Mouse (Mus musculus): ENCODE data around the gene Dlgap1. TPM values are rescaled to one million over a fixed set of nuclear protein-coding genes. Genes with fewer than 3 reads are reported as not detected.

The Dlgap1 gene
- polyA plus RNA-seq, 2 experiments, result 4.6 to 4.7 TPM

DNA sequence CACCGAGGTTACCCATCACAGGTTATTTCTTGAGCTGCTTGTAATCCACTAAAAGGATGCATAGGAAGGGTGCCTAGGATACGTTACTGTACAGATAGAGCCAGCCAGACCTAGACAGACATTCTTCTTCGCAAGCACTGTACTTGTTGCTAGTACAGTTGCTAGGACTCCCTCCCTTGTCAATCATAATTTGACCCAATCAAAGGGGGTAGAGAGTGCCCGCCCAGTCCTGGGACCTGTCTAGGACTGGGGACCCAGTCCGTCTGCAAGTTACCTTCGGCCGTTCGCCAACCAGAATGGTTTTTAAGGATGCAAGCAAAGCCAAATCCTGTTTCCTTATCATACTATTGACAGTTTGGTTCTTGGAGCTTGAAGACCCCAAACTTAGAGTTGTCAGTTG lies 895.2 kb downstream of the Dlgap1 start:
- ATAC-seq (ENCODE audit: low FRiP score, low read depth), result no peak
- Histone ChIP-seq H3K27me3 (ENCODE audit: control insufficient read depth, insufficient read depth, low read length) (no peaks in the 10 kb centered on the region), H3K9ac (ENCODE audit: low read depth, low read length, severe bottlenecking) (no peak overlapping the region), H3K4me2 (replicated peaks; ENCODE audit: low read depth, low read length, severe bottlenecking) (no peak overlapping the region), H3K9me3 (ENCODE audit: control insufficient read depth, low read length) (no peaks in the 10 kb centered on the region), H3K36me3 (ENCODE audit: control insufficient read depth, insufficient read depth, low read length) (no peaks in the 10 kb centered on the region), H3K4me1 (ENCODE audit: control insufficient read depth, insufficient read depth, low read length) (no peaks in the 10 kb centered on the region), H3K4me3 (replicated peaks; ENCODE audit: low read length) (no peak overlapping the region), H3K27ac (replicated peaks; ENCODE audit: low read depth, low read length) (no peak overlapping the region)
- TF ChIP-seq POLR2A (IDR thresholded peaks at IDR 0.05; ENCODE audit: borderline replicate concordance, extremely low read depth, insufficient read depth, insufficient read length), result no peak
- DNase-seq (ENCODE audit: low spot score), result no peak
- WGBS, result 95% methylated on average over 8 of the region's 8 CpGs

DNA sequence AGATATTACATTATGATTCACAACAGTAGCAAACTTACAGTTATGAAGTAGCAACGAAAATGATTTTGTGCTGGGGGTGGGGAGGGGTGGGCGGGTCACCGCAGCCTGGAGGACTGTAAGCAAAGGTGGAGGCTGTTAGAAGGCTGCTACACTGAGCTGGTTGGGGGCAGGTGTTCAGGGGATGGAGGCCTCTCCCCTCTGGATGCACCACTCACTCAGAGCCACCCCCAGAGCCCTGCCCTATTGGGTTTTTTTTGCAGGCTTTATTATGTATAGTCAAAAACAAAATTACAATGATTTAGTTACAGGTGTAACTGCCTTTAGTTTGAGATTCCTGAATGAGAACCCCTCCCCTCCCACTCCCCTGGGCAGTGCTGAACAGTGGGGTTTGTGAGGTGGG lies 895.8 kb downstream of the Dlgap1 start:
- H3K27me3 ChIP-seq (ENCODE audit: control insufficient read depth, insufficient read depth, low read length), result no peaks in the 10 kb centered on the region
- TF ChIP-seq POLR2A (IDR thresholded peaks at IDR 0.05; ENCODE audit: borderline replicate concordance, extremely low read depth, insufficient read depth, insufficient read length), result no peak
- no peaks in the 10 kb centered on the region for H3K36me3 ChIP-seq (ENCODE audit: control insufficient read depth, insufficient read depth, low read length)
- no peaks in the 10 kb centered on the region for H3K4me1 ChIP-seq (ENCODE audit: control insufficient read depth, insufficient read depth, low read length)
- 78% methylated on average over 3 of the region's 3 CpGs for WGBS
- no peak for ATAC-seq (ENCODE audit: low FRiP score, low read depth)
- no peak overlapping the region for H3K9ac ChIP-seq (ENCODE audit: low read depth, low read length, severe bottlenecking)
- no peaks in the 10 kb centered on the region for H3K9me3 ChIP-seq (ENCODE audit: control insufficient read depth, low read length)
- no peak overlapping the region for H3K4me3 ChIP-seq (replicated peaks; ENCODE audit: low read length)
- no peak overlapping the region for H3K4me2 ChIP-seq (replicated peaks; ENCODE audit: low read depth, low read length, severe bottlenecking)
- DNase-seq (ENCODE audit: low spot score), result no peak
- no peak overlapping the region for H3K27ac ChIP-seq (replicated peaks; ENCODE audit: low read depth, low read length)

- H3K27me3 ChIP-seq (ENCODE audit: control insufficient read depth, insufficient read depth, low read length), result no peaks in the 10 kb centered on the region
- no peak for TF ChIP-seq POLR2A (IDR thresholded peaks at IDR 0.05; ENCODE audit: borderline replicate concordance, extremely low read depth, insufficient read depth, insufficient read length)
- ATAC-seq (ENCODE audit: low FRiP score, low read depth), result no peak
- H3K36me3 ChIP-seq (ENCODE audit: control insufficient read depth, insufficient read depth, low read length), result no peaks in the 10 kb centered on the region
- 74% methylated on average over 10 of the region's 10 CpGs for WGBS
- no peak for DNase-seq (ENCODE audit: low spot score)
- H3K4me2 ChIP-seq (replicated peaks; ENCODE audit: low read depth, low read length, severe bottlenecking), result no peak overlapping the region
- H3K9me3 ChIP-seq (ENCODE audit: control insufficient read depth, low read length), result no peaks in the 10 kb centered on the region
- no peak overlapping the region for H3K27ac ChIP-seq (replicated peaks; ENCODE audit: low read depth, low read length)
- H3K4me3 ChIP-seq (replicated peaks; ENCODE audit: low read length), result no peak overlapping the region
- H3K9ac ChIP-seq (ENCODE audit: low read depth, low read length, severe bottlenecking), result no peak overlapping the region
- H3K4me1 ChIP-seq (ENCODE audit: control insufficient read depth, insufficient read depth, low read length), result no peaks in the 10 kb centered on the region
These were observed 896.3 kb downstream of the Dlgap1 start for GRCm38 (mm10) chr17:70865060-70865604.

- no peak for DNase-seq (ENCODE audit: low spot score)
- no peak for TF ChIP-seq POLR2A (IDR thresholded peaks at IDR 0.05; ENCODE audit: borderline replicate concordance, extremely low read depth, insufficient read depth, insufficient read length)
- Histone ChIP-seq H3K9ac (ENCODE audit: low read depth, low read length, severe bottlenecking) (no peak overlapping the region), H3K27ac (replicated peaks; ENCODE audit: low read depth, low read length) (no peak overlapping the region), H3K4me2 (replicated peaks; ENCODE audit: low read depth, low read length, severe bottlenecking) (no peak overlapping the region), H3K4me1 (ENCODE audit: control insufficient read depth, insufficient read depth, low read length) (no peaks in the 10 kb centered on the region), H3K4me3 (replicated peaks; ENCODE audit: low read length) (no peak overlapping the region), H3K9me3 (ENCODE audit: control insufficient read depth, low read length) (no peaks in the 10 kb centered on the region), H3K36me3 (ENCODE audit: control insufficient read depth, insufficient read depth, low read length) (no peaks in the 10 kb centered on the region), H3K27me3 (ENCODE audit: control insufficient read depth, insufficient read depth, low read length) (no peaks in the 10 kb centered on the region)
- ATAC-seq (ENCODE audit: low FRiP score, low read depth), result no peak
- 87% methylated on average over 5 of the region's 5 CpGs for WGBS
These were observed 897.2 kb downstream of the Dlgap1 start for GRCm38 (mm10) chr17:70866029-70866428.

GRCm38 (mm10) chr17:70866538-70867114 lies 897.8 kb downstream of the Dlgap1 start:
- Histone ChIP-seq H3K9me3 (ENCODE audit: control insufficient read depth, low read length) (no peaks in the 10 kb centered on the region), H3K9ac (ENCODE audit: low read depth, low read length, severe bottlenecking) (no peak overlapping the region), H3K4me1 (ENCODE audit: control insufficient read depth, insufficient read depth, low read length) (no peaks in the 10 kb centered on the region), H3K27me3 (ENCODE audit: control insufficient read depth, insufficient read depth, low read length) (no peaks in the 10 kb centered on the region), H3K4me2 (replicated peaks; ENCODE audit: low read depth, low read length, severe bottlenecking) (no peak overlapping the region), H3K4me3 (replicated peaks; ENCODE audit: low read length) (no peak overlapping the region), H3K27ac (replicated peaks; ENCODE audit: low read depth, low read length) (no peak overlapping the region), H3K36me3 (ENCODE audit: control insufficient read depth, insufficient read depth, low read length) (no peaks in the 10 kb centered on the region)
- ATAC-seq (ENCODE audit: low FRiP score, low read depth), result no peak
- TF ChIP-seq POLR2A (IDR thresholded peaks at IDR 0.05; ENCODE audit: borderline replicate concordance, extremely low read depth, insufficient read depth, insufficient read length), result no peak
- no peak for DNase-seq (ENCODE audit: low spot score)
- 84% methylated on average over 6 of the region's 6 CpGs for WGBS
